Mouse (Mus musculus) kidney, adult 2 months (tissue): ENCODE measurements around the gene Gm13278.
"Not testable (repeated sequence)": the region's sequence is repeated elsewhere in the genome, so short reads cannot be mapped to it uniquely, and the experiment has no call there.

Experiments used
- CTCF ChIP-seq: fragments of 200-500 bp; conservative IDR thresholded peaks from 2 replicates; pipeline ENCODE4 v1.5.1; 2011; ENCODE audit warnings: low read depth, mild to moderate bottlenecking, control low read depth, low read length, moderate library complexity, mixed read lengths; ENCODE audit not compliant: insufficient read depth, insufficient read length
- POLR2A ChIP-seq: fragments of 200-500 bp; IDR thresholded peaks from one replicate; pipeline ENCODE4 v1.6.1; 2011; ENCODE audit warnings: low read depth, low read length, control low read depth

- TF ChIP-seq POLR2A = not testable (repeated sequence)
- 0 out of 2 replicates have a peak, but pooled peaks have one; percentile 38 for TF ChIP-seq CTCF
Observed at GRCm38 (mm10) chr4:88763384-88764018, 27.8 kb upstream of the Gm13278 start.
